Mouse (Mus musculus): ENCODE measurements around the gene Sh3glb2. TPM values are rescaled to one million over a fixed set of nuclear protein-coding genes. Genes with fewer than 3 reads are reported as not detected.

The Sh3glb2 gene
- polyA plus RNA-seq, 1 experiment from 2014 or later = 102 TPM

- ChIA-PET CTCF (interaction anchor here (1.3 kb wide), 1 partner anchor 31 kb away, joined by 3 read pairs; no protein-coding TSS in a partner anchor), POLR2A (interaction anchor here (0.9 kb wide), 1 partner anchor 18 kb away, joined by 3 read pairs; the partner anchor contains the start of genes Crat and Ptpa)
- DNase-seq (ENCODE audit: low read depth, low spot score) = no peak
- in situ Hi-C loops (cut with MboI; ENCODE audit: low pct_unique_long_range_greater_than_20kb) = no loop called here
- H3K27me3 ChIP-seq = no peaks in the 10 kb centered on the region
- no peak for TF ChIP-seq CTCF (IDR thresholded peaks at IDR 0.05)
- ATAC-seq = no peak
Observed at GRCm38 (mm10) chr2:30397986-30398512, 38.9 kb upstream of the Sh3glb2 start.

DNA sequence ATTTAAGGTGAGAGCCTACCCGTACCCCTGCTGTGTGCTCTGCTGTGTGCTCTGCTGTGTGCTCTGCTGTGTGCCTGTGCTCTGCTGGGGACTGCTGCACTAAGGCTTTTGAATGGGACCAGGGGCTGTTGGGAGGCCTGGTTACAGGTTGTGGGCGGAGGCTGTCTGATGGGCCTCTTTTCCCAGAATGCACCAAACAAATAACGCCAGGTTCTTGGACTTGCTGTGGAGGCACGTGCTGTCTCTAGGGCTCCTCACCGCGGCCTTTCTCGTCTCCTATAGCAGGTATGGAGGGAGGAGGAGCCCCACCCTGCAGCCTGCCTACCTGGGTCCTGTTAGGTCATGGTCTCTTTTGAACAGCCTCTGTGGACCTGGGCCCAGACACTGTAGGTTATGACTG lies 37.1 kb upstream of the Sh3glb2 start:
- ChIA-PET POLR2A (no interaction called here), CTCF (interaction anchor here (0.8 kb wide), 1 partner anchor 9 kb away, joined by 4 read pairs; no protein-coding TSS in a partner anchor)
- TF ChIP-seq CTCF (IDR thresholded peaks at IDR 0.05) = no peak
- in situ Hi-C loops (cut with MboI; ENCODE audit: low pct_unique_long_range_greater_than_20kb) = no loop called here
- DNase-seq (ENCODE audit: low read depth, low spot score) (no peak), ATAC-seq (no peak)
- H3K27me3 ChIP-seq = no peaks in the 10 kb centered on the region

GRCm38 (mm10) chr2:30395757-30396156 lies 36.6 kb upstream of the Sh3glb2 start:
- in situ Hi-C loops (cut with MboI; ENCODE audit: low pct_unique_long_range_greater_than_20kb) = no loop called here
- ATAC-seq (no peak), DNase-seq (ENCODE audit: low read depth, low spot score) (no peak)
- no peaks in the 10 kb centered on the region for H3K27me3 ChIP-seq
- ChIA-PET POLR2A (no interaction called here), CTCF (interaction anchor here (0.8 kb wide), 1 partner anchor 9 kb away, joined by 4 read pairs; no protein-coding TSS in a partner anchor)
- no peak for TF ChIP-seq CTCF (IDR thresholded peaks at IDR 0.05)

DNA sequence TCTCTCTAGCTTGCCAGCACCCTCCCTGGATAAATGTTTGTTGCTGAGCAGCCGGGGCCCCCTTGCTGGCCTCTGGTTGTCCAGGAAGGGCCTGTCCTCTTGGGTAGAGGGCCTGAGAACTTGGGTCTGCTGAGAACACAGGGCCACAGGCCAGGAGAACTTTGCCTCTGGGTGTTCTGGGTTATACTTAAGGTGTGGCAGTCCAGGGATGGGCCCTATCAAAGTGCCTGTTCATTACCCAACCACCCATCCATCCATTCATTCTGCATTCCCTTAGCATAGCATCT lies 34.2 kb upstream of the Sh3glb2 start:
- no peaks in the 10 kb centered on the region for H3K27me3 ChIP-seq
- TF ChIP-seq CTCF (IDR thresholded peaks at IDR 0.05) = no peak
- ChIA-PET POLR2A (interaction anchor here (1.2 kb wide), 1 partner anchor 9 kb away, joined by 3 read pairs; no protein-coding TSS in a partner anchor), CTCF (no interaction called here)
- DNase-seq (ENCODE audit: low read depth, low spot score) (no peak), ATAC-seq (no peak)
- in situ Hi-C loops (cut with MboI; ENCODE audit: low pct_unique_long_range_greater_than_20kb) = no loop called here

- ATAC-seq (peak; percentile 53), DNase-seq (ENCODE audit: low read depth, low spot score) (no peak)
- no peaks in the 10 kb centered on the region for H3K27me3 ChIP-seq
- no peak for TF ChIP-seq CTCF (IDR thresholded peaks at IDR 0.05)
- ChIA-PET POLR2A (interaction anchor here (0.6 to 1.2 kb wide), 3 partner anchors 9 to 22 kb away, joined by 3 read pairs; no protein-coding TSS in a partner anchor), CTCF (no interaction called here)
- in situ Hi-C loops (cut with MboI; ENCODE audit: low pct_unique_long_range_greater_than_20kb) = no loop called here
Observed at GRCm38 (mm10) chr2:30392577-30393369, 33.6 kb upstream of the Sh3glb2 start.

DNA sequence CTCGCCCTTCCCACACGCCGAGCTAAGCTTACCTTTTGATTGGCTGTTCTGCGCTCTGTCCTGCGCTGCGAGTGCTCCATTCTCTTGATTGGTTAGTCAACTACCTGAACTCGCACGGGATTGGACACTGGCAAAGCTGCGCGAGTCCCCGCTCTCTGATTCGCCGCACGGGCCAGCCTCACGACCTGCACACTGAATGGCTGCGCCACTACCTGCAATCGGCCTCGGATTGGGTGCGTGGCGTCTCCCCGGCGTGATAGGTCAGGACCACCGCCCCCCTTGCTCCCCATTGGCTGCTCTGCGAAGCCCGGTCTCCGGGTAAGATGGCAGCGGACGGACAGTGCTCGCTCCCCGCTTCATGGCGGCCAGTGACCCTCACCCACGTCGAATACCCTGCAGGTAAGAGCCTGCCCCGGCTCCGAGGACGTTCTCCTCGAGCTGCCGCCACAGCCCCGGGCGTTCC lies 33.0 kb upstream of the Sh3glb2 start, which contains the start of gene Dolpp1:
TSS of gene Dolpp1 (plus strand) at position 141 of the 463 bp plus-strand sequence.
- H3K27me3 ChIP-seq = no peaks in the 10 kb centered on the region
- TF ChIP-seq CTCF (IDR thresholded peaks at IDR 0.05) = no peak
- DNase-seq (ENCODE audit: low read depth, low spot score) = peak; percentile 77
- in situ Hi-C loops (cut with MboI; ENCODE audit: low pct_unique_long_range_greater_than_20kb) = no loop called here
- peak; percentile 88 for ATAC-seq
- CTCF ChIA-PET = no interaction called here
- POLR2A ChIA-PET = interaction anchor here (0.6 to 0.8 kb wide), 2 partner anchors 9 to 23 kb away, joined by 3 read pairs; no protein-coding TSS in a partner anchor

DNA sequence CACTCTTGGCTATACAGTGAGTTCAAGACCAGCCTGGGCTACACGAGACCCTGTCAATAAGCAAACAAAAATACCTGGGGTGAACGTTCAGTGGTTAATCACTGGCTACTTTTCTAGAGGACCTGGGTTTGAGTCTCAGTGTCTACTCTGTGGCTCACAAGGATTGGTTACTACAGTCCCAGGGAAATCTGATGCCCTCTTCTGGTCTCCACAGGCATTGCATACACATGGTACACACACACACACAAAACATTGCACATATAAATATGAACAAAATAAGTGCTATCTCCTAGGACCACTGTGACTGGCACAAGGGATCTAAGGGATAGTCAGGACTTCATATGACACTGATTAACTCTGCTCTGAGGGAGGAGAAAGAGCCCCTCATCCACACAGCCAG lies 29.9 kb upstream of the Sh3glb2 start:
- POLR2A ChIA-PET = interaction anchor here (0.6 kb wide), 1 partner anchor 379 kb away, joined by 3 read pairs; no protein-coding TSS in a partner anchor
- TF ChIP-seq CTCF (IDR thresholded peaks at IDR 0.05) = no peak
- DNase-seq (ENCODE audit: low read depth, low spot score) (no peak), ATAC-seq (no peak)
- no peaks in the 10 kb centered on the region for H3K27me3 ChIP-seq
- CTCF ChIA-PET = no interaction called here
- in situ Hi-C loops (cut with MboI; ENCODE audit: low pct_unique_long_range_greater_than_20kb) = no loop called here

DNA sequence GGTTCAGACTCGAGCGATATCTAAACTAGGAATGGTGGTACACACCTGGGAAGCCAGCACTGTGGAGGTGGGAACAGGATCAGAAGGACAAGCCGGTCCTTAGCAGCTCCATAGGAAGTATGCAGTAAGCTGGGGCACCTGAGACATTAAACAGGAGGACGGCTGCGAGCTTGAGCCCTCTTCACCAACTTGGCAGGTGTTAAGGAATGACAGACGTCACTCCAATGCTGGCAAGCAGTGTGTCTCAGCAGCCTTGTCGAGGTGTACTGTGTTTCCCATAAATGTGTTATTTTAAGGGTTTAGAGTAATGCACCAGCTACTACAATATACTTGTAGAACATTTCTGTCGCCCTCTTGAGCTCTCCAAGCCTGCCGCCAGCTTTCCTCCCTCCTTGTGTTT lies 27.8 kb upstream of the Sh3glb2 start:
- no peak for ATAC-seq
- POLR2A ChIA-PET = no interaction called here
- TF ChIP-seq CTCF (IDR thresholded peaks at IDR 0.05) = no peak
- in situ Hi-C loops (cut with MboI; ENCODE audit: low pct_unique_long_range_greater_than_20kb) = no loop called here
- H3K27me3 ChIP-seq = no peaks in the 10 kb centered on the region
- CTCF ChIA-PET = no interaction called here
- DNase-seq (ENCODE audit: low read depth, low spot score) = no peak

- DNase-seq (ENCODE audit: low read depth, low spot score) = no peak
- POLR2A ChIA-PET = interaction anchor here (1.7 kb wide), 1 partner anchor 29 kb away, joined by 4 read pairs; no protein-coding TSS in a partner anchor
- in situ Hi-C loops (cut with MboI; ENCODE audit: low pct_unique_long_range_greater_than_20kb) = no loop called here
- ATAC-seq = no peak
- H3K27me3 ChIP-seq = no peaks in the 10 kb centered on the region
- CTCF ChIA-PET = no interaction called here
- TF ChIP-seq CTCF (IDR thresholded peaks at IDR 0.05) = no peak
Observed at GRCm38 (mm10) chr2:30385591-30385990, 26.5 kb upstream of the Sh3glb2 start.

DNA sequence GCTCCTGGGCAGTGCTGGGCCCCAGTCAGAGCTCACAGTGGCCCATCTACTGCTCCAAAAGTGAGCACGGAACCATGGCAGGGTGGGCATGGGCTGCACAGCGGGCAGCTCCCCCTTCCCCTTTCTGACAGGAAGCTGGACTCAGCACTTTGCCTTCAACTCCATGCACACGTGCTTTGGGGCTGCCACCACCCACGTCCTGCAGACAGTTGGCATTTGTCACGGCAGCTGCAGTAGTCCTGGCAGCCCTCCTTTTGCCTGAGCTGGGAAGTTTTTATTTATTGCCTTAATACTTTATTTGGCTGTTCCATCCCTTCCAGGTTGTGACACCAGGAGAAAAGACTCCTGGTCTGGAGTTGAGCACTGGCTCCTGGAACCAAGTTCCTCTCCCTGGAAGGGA lies 25.7 kb upstream of the Sh3glb2 start:
- H3K27me3 ChIP-seq = no peaks in the 10 kb centered on the region
- DNase-seq (ENCODE audit: low read depth, low spot score) (no peak), ATAC-seq (no peak)
- in situ Hi-C loops (cut with MboI; ENCODE audit: low pct_unique_long_range_greater_than_20kb) = no loop called here
- ChIA-PET POLR2A (interaction anchor here (1.7 kb wide), 1 partner anchor 29 kb away, joined by 4 read pairs; no protein-coding TSS in a partner anchor), CTCF (no interaction called here)
- TF ChIP-seq CTCF (IDR thresholded peaks at IDR 0.05) = no peak

- in situ Hi-C loops (cut with MboI; ENCODE audit: low pct_unique_long_range_greater_than_20kb) = no loop called here
- DNase-seq (ENCODE audit: low read depth, low spot score) = no peak
- TF ChIP-seq CTCF (IDR thresholded peaks at IDR 0.05) = no peak
- POLR2A ChIA-PET = no interaction called here
- no peaks in the 10 kb centered on the region for H3K27me3 ChIP-seq
- no peak for ATAC-seq
- CTCF ChIA-PET = no interaction called here
Observed at GRCm38 (mm10) chr2:30381377-30381725, 22.2 kb upstream of the Sh3glb2 start.
